Mouse (Mus musculus) forebrain, embryonic 16.5 days (tissue): ENCODE measurements around the gene Cd48. TPM values are rescaled to one million over a fixed set of nuclear protein-coding genes. Genes with fewer than 3 reads are reported as not detected.

Experiments used
- ATAC-seq: fragments of 200-750 bp; cut with Nextera tagmentation; 2 replicates; pipeline ENCODE4 v1.8.0; 2017; ENCODE audit warnings: mild to moderate bottlenecking, moderate library complexity
- H3K27ac ChIP-seq: fragments of 300-500 bp; sonication (generic); 2 replicates; pipeline ENCODE4 v1.5.1; 2014; ENCODE audit warnings: low read length, control low read depth
- H3K27me3 ChIP-seq: fragments of 300-500 bp; sonication (generic); replicated peaks from 2 replicates; pipeline ENCODE4 v1.6.1; 2014; ENCODE audit warnings: low read length; ENCODE audit not compliant: control insufficient read depth, insufficient read depth
- H3K36me3 ChIP-seq: fragments of 300-500 bp; sonication (generic); 2 replicates; pipeline ENCODE4 v1.6.1; 2014; ENCODE audit not compliant: control insufficient read depth, insufficient read depth
- H3K4me1 ChIP-seq: fragments of 300-500 bp; sonication (generic); replicated peaks from 2 replicates; pipeline ENCODE4 v1.6.1; 2014; ENCODE audit warnings: low read length; ENCODE audit not compliant: control insufficient read depth, insufficient read depth
- H3K4me2 ChIP-seq: fragments of 300-500 bp; sonication (generic); 2 replicates; pipeline ENCODE4 v1.6.1; 2014; ENCODE audit warnings: mild to moderate bottlenecking, low read length, control low read depth
- H3K4me3 ChIP-seq: fragments of 300-500 bp; sonication (generic); replicated peaks from 2 replicates; pipeline ENCODE4 v1.5.1; 2014; ENCODE audit warnings: mild to moderate bottlenecking, low read length, control low read depth
- H3K9ac ChIP-seq: fragments of 300-500 bp; sonication (generic); replicated peaks from 2 replicates; pipeline ENCODE4 v1.6.1; 2014; ENCODE audit warnings: low read depth, low read length, control low read depth
- H3K9me3 ChIP-seq: fragments of 300-500 bp; sonication (generic); 2 replicates; pipeline ENCODE4 v1.6.1; 2016; ENCODE audit warnings: low read length; ENCODE audit not compliant: control insufficient read depth
- WGBS: fragments of 180-500 bp; shearing (Covaris S2); extraction: QIAGEN DNeasy Blood & Tissue Kit; methylation state at CpG from one replicate; pipeline ENCODE4 v1.1.7; 2014; 5-methylcytosine and 5-hydroxymethylcytosine counted together
- microRNA-seq: library from miRNA; unstranded; fragments of <30 nt; microRNA quantifications from one replicate; pipeline ENCODE4, GENCODE M21; 2017
- polyA plus RNA-seq: library from polyadenylated mRNA; unstranded; fragments of >200 nt; fragmentation: Nextera tagmentation; extraction: Ambion mirVana; gene quantifications from 2 replicates; pipeline ENCODE4 v1.2.1, GENCODE M21; 2015

Gene Cd48
- polyA plus RNA-seq, 1 experiment from 2014 or later = 0.49 TPM

- 93% methylated on average over 6 of the region's 6 CpGs for WGBS
Measured at GRCm38 (mm10) chr1:171734898-171735297, 53.1 kb downstream of the Cd48 start.

GRCm38 (mm10) chr1:171748127-171748969 lies 66.5 kb downstream of the Cd48 start:
- Histone ChIP-seq H3K4me3 (no peak overlapping the region), H3K9me3 (no peaks in the 10 kb centered on the region), H3K36me3 (no peaks in the 10 kb centered on the region), H3K27me3 (no peaks in the 10 kb centered on the region), H3K9ac (no peak overlapping the region), H3K4me2 (no peak overlapping the region), H3K27ac (no peak overlapping the region), H3K4me1 (no peaks in the 10 kb centered on the region)
- no peak for ATAC-seq
- 79% methylated on average over 3 of the region's 3 CpGs for WGBS

More at GRCm38 (mm10) chr1:171734898-171735297, 53.1 kb downstream of the Cd48 start:
- no peak overlapping the region for H3K9ac ChIP-seq
- no peaks in the 10 kb centered on the region for H3K4me1 ChIP-seq
- H3K27me3 ChIP-seq = no peaks in the 10 kb centered on the region
- H3K9me3 ChIP-seq = no peaks in the 10 kb centered on the region
- ATAC-seq = no peak
- H3K27ac ChIP-seq = no peak overlapping the region
- H3K4me2 ChIP-seq = no peak overlapping the region
- H3K36me3 ChIP-seq = no peaks in the 10 kb centered on the region
- no peak overlapping the region for H3K4me3 ChIP-seq

Small RNA genes lying within 50 kb of the gene (microRNA-seq; reads per million reads assigned to microRNA genes)
- not detected for gene Mir7683

Other genes starting within 250 kb of the Cd48 start
- 7.8 and 10.2 TPM in 2 replicates for gene F11r, start 244.5 kb upstream of the Cd48 start, polyA plus RNA-seq
- 32.6 and 33.2 TPM in 2 replicates for gene Alyref2, start 178.5 kb upstream of the Cd48 start, polyA plus RNA-seq
- not detected in 2 replicates for gene Itln1, start 146.7 kb upstream of the Cd48 start, polyA plus RNA-seq
- not detected in 2 replicates for gene Cd244a, start 122.8 kb upstream of the Cd48 start, polyA plus RNA-seq
- 0.20 TPM in 1 of 2 replicates, not detected in the other for gene Ly9, start 74.6 kb upstream of the Cd48 start, polyA plus RNA-seq
- not detected in 2 replicates for gene Slamf7, start 29.0 kb upstream of the Cd48 start, polyA plus RNA-seq
- 0.10 and 0.24 TPM in 2 replicates for gene Slamf1, start 85.1 kb downstream of the Cd48 start, polyA plus RNA-seq
- gene Cd84, start 157.7 kb downstream of the Cd48 start, polyA plus RNA-seq = 0.82 and 0.86 TPM in 2 replicates
- not detected in 2 replicates for gene Gm10521, start 213.7 kb downstream of the Cd48 start, polyA plus RNA-seq
- not detected in 2 replicates for gene Slamf6, start 235.5 kb downstream of the Cd48 start, polyA plus RNA-seq